Mouse (Mus musculus): ENCODE results near the gene Foxp1. TPM values are rescaled to one million over a fixed set of nuclear protein-coding genes. Genes with fewer than 3 reads are reported as not detected.

The Foxp1 gene
- polyA plus RNA-seq, 1 experiment from 2014 or later, result 88.1 TPM

DNA sequence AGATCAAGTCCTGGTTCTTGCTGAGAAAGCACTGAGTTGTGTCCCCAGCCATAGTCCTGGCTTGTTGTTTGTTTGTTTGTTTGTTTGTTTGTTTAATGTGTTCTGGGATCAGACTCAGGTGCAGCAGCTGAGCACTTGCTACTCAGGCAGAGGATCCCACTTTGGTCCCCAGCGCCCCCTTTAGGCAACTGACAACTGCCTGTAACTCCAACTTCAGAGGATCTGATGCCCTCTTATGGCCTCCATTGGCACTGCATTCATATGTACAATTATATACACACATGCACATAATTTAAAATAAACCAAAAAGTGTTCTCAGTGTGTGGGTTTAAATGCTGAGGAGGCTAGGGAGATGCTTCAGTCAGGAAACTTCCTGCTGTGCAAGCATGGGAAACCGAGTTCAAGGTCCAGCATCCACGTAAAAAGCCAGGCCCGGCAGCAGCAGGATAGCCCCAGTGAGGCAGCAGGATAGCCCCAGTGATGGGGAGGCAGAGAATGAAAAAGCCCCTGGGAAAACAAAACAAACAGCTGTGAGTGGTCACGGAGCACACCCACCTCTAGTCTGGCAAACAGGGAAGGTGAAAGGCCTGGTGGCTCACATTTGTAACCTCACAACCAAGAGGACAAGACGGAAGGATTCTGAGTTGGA, 5.1 kb upstream of the Foxp1 start:
- H3K9me3 ChIP-seq (ENCODE audit: control insufficient read depth, low read length), result no peaks in the 10 kb centered on the region
- WGBS, result 88% methylated on average over 6 of the region's 6 CpGs
- no peak for ATAC-seq (ENCODE audit: insufficient number of reproducible peaks, insufficient read depth, low FRiP score, low read depth)
- H3K4me3 ChIP-seq (ENCODE audit: control insufficient read depth in 1 of 2, insufficient read depth in 1 of 2, low read depth in 1 of 2, low read length in 2 of 2), result no peak overlapping the region
- peaks cover 0 to 4% of the 10 kb centered on the region in 2 experiments; a peak in 1 of 4 replicates for H3K4me1 ChIP-seq (ENCODE audit: control insufficient read depth in 2 of 2, insufficient read depth in 2 of 2, low read length in 2 of 2)
- H3K9ac ChIP-seq (ENCODE audit: low read length), result no peak overlapping the region
- H3K27me3 ChIP-seq (ENCODE audit: control insufficient read depth, insufficient read depth, low read length), result no peaks in the 10 kb centered on the region
- no peak overlapping the region for H3K27ac ChIP-seq (replicated peaks in 1 of 2; ENCODE audit: control insufficient read depth in 1 of 2, insufficient read depth in 1 of 2, low read depth in 2 of 2, low read length in 2 of 2)
- H3K4me2 ChIP-seq (ENCODE audit: low read length), result no peak overlapping the region
- no peaks in the 10 kb centered on the region; the same call in 1 of the 2 replicates for H3K36me3 ChIP-seq (ENCODE audit: control insufficient read depth, insufficient read depth, low read length)

- Histone ChIP-seq H3K4me3 (ENCODE audit: control insufficient read depth in 1 of 2, insufficient read depth in 1 of 2, low read depth in 1 of 2, low read length in 2 of 2) (no peak overlapping the region), H3K4me2 (ENCODE audit: low read length) (no peak overlapping the region), H3K9ac (ENCODE audit: low read length) (no peak overlapping the region), H3K27me3 (ENCODE audit: control insufficient read depth, insufficient read depth, low read length) (no peaks in the 10 kb centered on the region), H3K9me3 (ENCODE audit: control insufficient read depth, low read length) (no peaks in the 10 kb centered on the region), H3K27ac (replicated peaks in 1 of 2; ENCODE audit: control insufficient read depth in 1 of 2, insufficient read depth in 1 of 2, low read depth in 2 of 2, low read length in 2 of 2) (no peak overlapping the region), H3K36me3 (ENCODE audit: control insufficient read depth, insufficient read depth, low read length) (no peaks in the 10 kb centered on the region; the same call in 1 of the 2 replicates), H3K4me1 (ENCODE audit: control insufficient read depth in 2 of 2, insufficient read depth in 2 of 2, low read length in 2 of 2) (peaks cover 0 to 4% of the 10 kb centered on the region in 2 experiments; a peak in 1 of 4 replicates)
- no peak for ATAC-seq (ENCODE audit: insufficient number of reproducible peaks, insufficient read depth, low FRiP score, low read depth)
- WGBS, result 66% methylated on average over 8 of the region's 8 CpGs
Observed at GRCm38 (mm10) chr6:99525351-99525750, 2.8 kb upstream of the Foxp1 start.

DNA sequence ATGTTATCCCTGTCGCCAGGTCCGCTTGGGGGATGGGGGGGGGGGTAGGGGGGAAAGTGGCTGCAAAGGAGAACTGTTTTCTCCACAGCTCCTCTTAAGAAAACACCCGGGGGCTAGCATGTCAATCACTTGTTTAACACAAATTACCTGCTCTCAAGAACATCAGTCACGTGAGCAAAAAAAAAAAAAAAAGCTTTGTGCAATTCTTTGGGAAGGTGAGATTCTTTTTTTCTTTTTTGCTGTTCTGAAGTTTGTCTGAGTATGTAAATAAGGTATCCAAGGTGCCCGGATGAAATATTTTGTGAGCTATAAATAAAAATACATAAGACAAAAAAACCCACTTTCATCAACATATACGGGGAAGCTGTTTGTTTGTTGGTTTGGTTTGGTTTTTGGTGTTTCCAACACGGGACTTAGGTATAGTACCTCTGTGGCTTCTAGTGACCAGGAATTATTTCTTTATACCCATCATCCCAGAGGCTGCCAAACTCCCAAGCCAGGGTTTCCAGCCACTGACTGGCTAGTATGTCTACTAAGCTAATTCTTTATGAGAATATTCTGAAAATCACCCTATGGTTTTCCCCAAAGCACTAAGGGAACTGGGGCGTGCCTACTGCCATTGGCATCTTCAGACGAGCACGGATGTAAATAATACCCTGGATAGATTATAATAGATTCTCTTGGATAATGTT, 1.3 kb upstream of the Foxp1 start:
- Histone ChIP-seq H3K4me1 (ENCODE audit: control insufficient read depth in 2 of 2, insufficient read depth in 2 of 2, low read length in 2 of 2) (peaks cover 2 to 9% of the 10 kb centered on the region in 2 experiments; a peak in 2 of 4 replicates), H3K9ac (ENCODE audit: low read length) (peak overlapping the region; percentile 98), H3K9me3 (ENCODE audit: control insufficient read depth, low read length) (no peaks in the 10 kb centered on the region), H3K4me2 (ENCODE audit: low read length) (peak overlapping the region; percentile 75), H3K27me3 (ENCODE audit: control insufficient read depth, insufficient read depth, low read length) (no peaks in the 10 kb centered on the region), H3K27ac (replicated peaks in 1 of 2; ENCODE audit: control insufficient read depth in 1 of 2, insufficient read depth in 1 of 2, low read depth in 2 of 2, low read length in 2 of 2) (peak overlapping the region; percentile 99 to 100), H3K36me3 (ENCODE audit: control insufficient read depth, insufficient read depth, low read length) (no peaks in the 10 kb centered on the region; the same call in 1 of the 2 replicates), H3K4me3 (ENCODE audit: control insufficient read depth in 1 of 2, insufficient read depth in 1 of 2, low read depth in 1 of 2, low read length in 2 of 2) (peak overlapping the region; percentile 90 to 92)
- WGBS, result 27% methylated on average over 10 of the region's 10 CpGs
- no peak for ATAC-seq (ENCODE audit: insufficient number of reproducible peaks, insufficient read depth, low FRiP score, low read depth)

- peak overlapping the region; percentile 99 to 100 for H3K27ac ChIP-seq (replicated peaks in 1 of 2; ENCODE audit: control insufficient read depth in 1 of 2, insufficient read depth in 1 of 2, low read depth in 2 of 2, low read length in 2 of 2)
- H3K4me2 ChIP-seq (ENCODE audit: low read length), result peak overlapping the region; percentile 75
- peak overlapping the region; percentile 98 for H3K9ac ChIP-seq (ENCODE audit: low read length)
- ATAC-seq (ENCODE audit: insufficient number of reproducible peaks, insufficient read depth, low FRiP score, low read depth), result no peak; the same call in 1 of the 2 replicates
- H3K9me3 ChIP-seq (ENCODE audit: control insufficient read depth, low read length), result no peaks in the 10 kb centered on the region
- H3K36me3 ChIP-seq (ENCODE audit: control insufficient read depth, insufficient read depth, low read length), result no peaks in the 10 kb centered on the region; the same call in 1 of the 2 replicates
- peak overlapping the region; percentile 90 to 92 for H3K4me3 ChIP-seq (ENCODE audit: control insufficient read depth in 1 of 2, insufficient read depth in 1 of 2, low read depth in 1 of 2, low read length in 2 of 2)
- under 1% methylated on average over 22 of the region's 22 CpGs for WGBS
- H3K4me1 ChIP-seq (ENCODE audit: control insufficient read depth in 2 of 2, insufficient read depth in 2 of 2, low read length in 2 of 2), result peaks cover 2 to 9% of the 10 kb centered on the region in 2 experiments; a peak in 2 of 4 replicates
- H3K27me3 ChIP-seq (ENCODE audit: control insufficient read depth, insufficient read depth, low read length), result no peaks in the 10 kb centered on the region
Observed at GRCm38 (mm10) chr6:99523109-99523632, 650 bp upstream of the Foxp1 start.

GRCm38 (mm10) chr6:99521641-99522358, 721 bp downstream of the Foxp1 start:
- peak; percentile 14; the same call in 1 of the 2 replicates for ATAC-seq (ENCODE audit: insufficient number of reproducible peaks, insufficient read depth, low FRiP score, low read depth)

GRCm38 (mm10) chr6:99521038-99521640, 1.4 kb downstream of the Foxp1 start:
- H3K4me3 ChIP-seq (ENCODE audit: control insufficient read depth in 1 of 2, insufficient read depth in 1 of 2, low read depth in 1 of 2, low read length in 2 of 2), result peak overlapping the region; percentile 90 to 92
- H3K36me3 ChIP-seq (ENCODE audit: control insufficient read depth, insufficient read depth, low read length), result no peaks in the 10 kb centered on the region; the same call in 1 of the 2 replicates
- peak; percentile 76 for ATAC-seq (ENCODE audit: insufficient number of reproducible peaks, insufficient read depth, low FRiP score, low read depth)
- no peaks in the 10 kb centered on the region for H3K27me3 ChIP-seq (ENCODE audit: control insufficient read depth, insufficient read depth, low read length)
- no peaks in the 10 kb centered on the region for H3K9me3 ChIP-seq (ENCODE audit: control insufficient read depth, low read length)
- peak overlapping the region; percentile 75 for H3K4me2 ChIP-seq (ENCODE audit: low read length)
- peaks cover 2 to 9% of the 10 kb centered on the region in 2 experiments; a peak in 2 of 4 replicates for H3K4me1 ChIP-seq (ENCODE audit: control insufficient read depth in 2 of 2, insufficient read depth in 2 of 2, low read length in 2 of 2)
- peak overlapping the region; percentile 98 for H3K9ac ChIP-seq (ENCODE audit: low read length)
- H3K27ac ChIP-seq (replicated peaks in 1 of 2; ENCODE audit: control insufficient read depth in 1 of 2, insufficient read depth in 1 of 2, low read depth in 2 of 2, low read length in 2 of 2), result peak overlapping the region; percentile 99 to 100
- under 1% methylated on average over 53 of the region's 54 CpGs for WGBS

More at GRCm38 (mm10) chr6:99521641-99522358, 721 bp downstream of the Foxp1 start:
- H3K9me3 ChIP-seq (ENCODE audit: control insufficient read depth, low read length), result no peaks in the 10 kb centered on the region
- no peaks in the 10 kb centered on the region for H3K27me3 ChIP-seq (ENCODE audit: control insufficient read depth, insufficient read depth, low read length)
- H3K36me3 ChIP-seq (ENCODE audit: control insufficient read depth, insufficient read depth, low read length), result no peaks in the 10 kb centered on the region; the same call in 1 of the 2 replicates
- peak overlapping the region; percentile 98 for H3K9ac ChIP-seq (ENCODE audit: low read length)
- under 1% methylated on average over 63 of the region's 64 CpGs for WGBS
- H3K4me2 ChIP-seq (ENCODE audit: low read length), result peak overlapping the region; percentile 75
- H3K4me3 ChIP-seq (ENCODE audit: control insufficient read depth in 1 of 2, insufficient read depth in 1 of 2, low read depth in 1 of 2, low read length in 2 of 2), result peak overlapping the region; percentile 90 to 92
- peak overlapping the region; percentile 99 to 100 for H3K27ac ChIP-seq (replicated peaks in 1 of 2; ENCODE audit: control insufficient read depth in 1 of 2, insufficient read depth in 1 of 2, low read depth in 2 of 2, low read length in 2 of 2)
- peaks cover 2 to 9% of the 10 kb centered on the region in 2 experiments; a peak in 2 of 4 replicates for H3K4me1 ChIP-seq (ENCODE audit: control insufficient read depth in 2 of 2, insufficient read depth in 2 of 2, low read length in 2 of 2)

DNA sequence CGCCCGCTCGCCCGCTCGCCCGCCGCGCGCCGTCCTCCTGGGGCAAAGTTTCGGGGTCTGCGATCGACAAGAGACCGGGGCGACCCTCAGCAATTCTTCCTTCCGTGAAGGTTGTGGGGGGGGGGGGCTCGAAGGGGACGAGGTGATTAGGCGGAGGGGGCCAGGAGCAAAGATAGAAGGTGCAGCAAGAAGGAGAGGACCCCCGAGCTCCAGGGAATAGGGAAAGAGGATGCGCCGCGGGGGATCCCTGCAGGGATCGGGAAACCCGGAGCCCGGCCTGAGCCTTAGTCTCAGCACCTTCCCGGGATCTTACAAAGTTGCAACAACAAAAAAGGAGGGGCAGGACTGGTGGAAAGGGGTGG, 1.9 kb downstream of the Foxp1 start:
- peak overlapping the region; percentile 75 for H3K4me2 ChIP-seq (ENCODE audit: low read length)
- H3K27ac ChIP-seq (replicated peaks in 1 of 2; ENCODE audit: control insufficient read depth in 1 of 2, insufficient read depth in 1 of 2, low read depth in 2 of 2, low read length in 2 of 2), result peak overlapping the region; percentile 84 to 100
- no peaks in the 10 kb centered on the region for H3K9me3 ChIP-seq (ENCODE audit: control insufficient read depth, low read length)
- H3K27me3 ChIP-seq (ENCODE audit: control insufficient read depth, insufficient read depth, low read length), result no peaks in the 10 kb centered on the region
- H3K4me3 ChIP-seq (ENCODE audit: control insufficient read depth in 1 of 2, insufficient read depth in 1 of 2, low read depth in 1 of 2, low read length in 2 of 2), result peak overlapping the region; percentile 90 to 92
- 0% methylated on average over 25 of the region's 27 CpGs for WGBS
- no peak; the same call in 1 of the 2 replicates for ATAC-seq (ENCODE audit: insufficient number of reproducible peaks, insufficient read depth, low FRiP score, low read depth)
- H3K36me3 ChIP-seq (ENCODE audit: control insufficient read depth, insufficient read depth, low read length), result no peaks in the 10 kb centered on the region
- peaks cover 2 to 9% of the 10 kb centered on the region in 2 experiments; a peak in 2 of 4 replicates for H3K4me1 ChIP-seq (ENCODE audit: control insufficient read depth in 2 of 2, insufficient read depth in 2 of 2, low read length in 2 of 2)
- H3K9ac ChIP-seq (ENCODE audit: low read length), result peak overlapping the region; percentile 98

Data from heart, embryonic 14.5 days (tissue).